Mouse (Mus musculus): ENCODE measurements around the gene Gm49358. TPM values are rescaled to one million over a fixed set of nuclear protein-coding genes. Genes with fewer than 3 reads are reported as not detected.
A peak's percentile ranks its signal among the peaks of the same experiment; 100 is the strongest.

The Gm49358 gene
- not detected in 2 replicates for polyA plus RNA-seq (2012; rRNA removed)

DNA sequence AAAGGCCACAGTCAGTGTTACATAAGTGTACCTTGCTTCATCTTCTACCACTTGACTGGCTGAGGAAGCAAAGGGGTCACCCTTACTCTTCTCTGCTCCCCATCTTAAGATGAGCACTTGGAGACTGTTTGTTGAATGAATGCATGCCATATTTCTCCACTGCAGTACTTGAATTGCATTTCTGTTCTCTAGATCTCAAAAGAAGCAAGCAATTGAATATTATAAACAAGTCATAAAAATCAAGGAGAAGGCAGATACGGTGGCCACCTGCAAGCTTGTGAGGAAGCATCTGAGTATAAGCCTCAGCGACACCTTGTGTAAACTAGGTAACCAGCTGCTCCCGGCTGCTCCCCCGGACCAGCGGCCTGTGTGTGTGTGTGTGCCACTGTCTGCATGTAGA lies at the start of gene Gm49358:
Gene Gm49358 (plus strand): TSS at position 301 of the 400 bp plus-strand sequence.
- Histone ChIP-seq H3K4me3 (replicated peaks; ENCODE audit: extremely low read depth, low read depth, low read length) (no peak within 1 kb of the TSS), H3K4me1 (ENCODE audit: control insufficient read depth, insufficient read depth, low read length) (no peaks in the 10 kb centered on the region)
- no peak for TF ChIP-seq CTCF (IDR thresholded peaks at IDR 0.05; ENCODE audit: insufficient read depth, low read length)
- no peak for TF ChIP-seq POLR2A (IDR thresholded peaks at IDR 0.05; ENCODE audit: borderline replicate concordance, extremely low read depth, low read depth, low read length)
- 83% methylated on average over 5 of the region's 5 CpGs for WGBS
- DNase-seq: no peak

- peak; percentile 70; the same call in 1 of the 2 replicates for TF ChIP-seq POLR2A (IDR thresholded peaks at IDR 0.05; ENCODE audit: borderline replicate concordance, extremely low read depth, low read depth, low read length)
- no peak for TF ChIP-seq CTCF (IDR thresholded peaks at IDR 0.05; ENCODE audit: insufficient read depth, low read length)
- DNase-seq: peak; percentile 52
- WGBS: 5% methylated on average over 12 of the region's 12 CpGs
- Histone ChIP-seq H3K4me1 (ENCODE audit: control insufficient read depth, insufficient read depth, low read length) (no peaks in the 10 kb centered on the region), H3K4me3 (replicated peaks; ENCODE audit: extremely low read depth, low read depth, low read length) (peak overlapping the region; percentile 51)
Measured at GRCm38 (mm10) chr10:86727548-86727980, 36.2 kb upstream of the Gm49358 start.

GRCm38 (mm10) chr10:86728176-86728575 lies 35.6 kb upstream of the Gm49358 start:
- no peak for TF ChIP-seq POLR2A (IDR thresholded peaks at IDR 0.05; ENCODE audit: borderline replicate concordance, extremely low read depth, low read depth, low read length)
- no peak for TF ChIP-seq CTCF (IDR thresholded peaks at IDR 0.05; ENCODE audit: insufficient read depth, low read length)
- Histone ChIP-seq H3K4me3 (replicated peaks; ENCODE audit: extremely low read depth, low read depth, low read length) (no peak overlapping the region), H3K4me1 (ENCODE audit: control insufficient read depth, insufficient read depth, low read length) (no peaks in the 10 kb centered on the region)
- no peak for DNase-seq
- WGBS: 82% methylated on average over 3 of the region's 3 CpGs

GRCm38 (mm10) chr10:86730823-86731499 lies 32.8 kb upstream of the Gm49358 start:
- Histone ChIP-seq H3K4me3 (replicated peaks; ENCODE audit: extremely low read depth, low read depth, low read length) (peak overlapping the region; percentile 69), H3K4me1 (ENCODE audit: control insufficient read depth, insufficient read depth, low read length) (no peaks in the 10 kb centered on the region)
- DNase-seq: peak; percentile 88
- TF ChIP-seq CTCF (IDR thresholded peaks at IDR 0.05; ENCODE audit: insufficient read depth, low read length) (peak; percentile 68), POLR2A (IDR thresholded peaks at IDR 0.05; ENCODE audit: borderline replicate concordance, extremely low read depth, low read depth, low read length) (no peak)
- WGBS: 5% methylated on average over 22 of the region's 22 CpGs

GRCm38 (mm10) chr10:86731500-86731863 lies 32.3 kb upstream of the Gm49358 start:
- WGBS: 15% methylated on average over 2 of the region's 2 CpGs
- no peak for DNase-seq
- no peaks in the 10 kb centered on the region for H3K4me1 ChIP-seq (ENCODE audit: control insufficient read depth, insufficient read depth, low read length)
- H3K4me3 ChIP-seq (replicated peaks; ENCODE audit: extremely low read depth, low read depth, low read length): no peak overlapping the region
- TF ChIP-seq CTCF (IDR thresholded peaks at IDR 0.05; ENCODE audit: insufficient read depth, low read length) (no peak), POLR2A (IDR thresholded peaks at IDR 0.05; ENCODE audit: borderline replicate concordance, extremely low read depth, low read depth, low read length) (no peak)

GRCm38 (mm10) chr10:86735036-86735435 lies 28.7 kb upstream of the Gm49358 start:
- WGBS: 83% methylated on average over 4 of the region's 4 CpGs
- H3K4me3 ChIP-seq (replicated peaks; ENCODE audit: extremely low read depth, low read depth, low read length): no peak overlapping the region
- no peak for TF ChIP-seq CTCF (IDR thresholded peaks at IDR 0.05; ENCODE audit: insufficient read depth, low read length)
- no peak for TF ChIP-seq POLR2A (IDR thresholded peaks at IDR 0.05; ENCODE audit: borderline replicate concordance, extremely low read depth, low read depth, low read length)
- DNase-seq: no peak
- H3K4me1 ChIP-seq (ENCODE audit: control insufficient read depth, insufficient read depth, low read length): no peaks in the 10 kb centered on the region

GRCm38 (mm10) chr10:86742918-86743317 lies 20.9 kb upstream of the Gm49358 start:
- Histone ChIP-seq H3K4me3 (replicated peaks; ENCODE audit: extremely low read depth, low read depth, low read length) (no peak overlapping the region), H3K4me1 (ENCODE audit: control insufficient read depth, insufficient read depth, low read length) (no peaks in the 10 kb centered on the region)
- no peak for DNase-seq
- WGBS: 88% methylated on average over 2 of the region's 2 CpGs
- TF ChIP-seq POLR2A (IDR thresholded peaks at IDR 0.05; ENCODE audit: borderline replicate concordance, extremely low read depth, low read depth, low read length): no peak
- no peak for TF ChIP-seq CTCF (IDR thresholded peaks at IDR 0.05; ENCODE audit: insufficient read depth, low read length)

DNA sequence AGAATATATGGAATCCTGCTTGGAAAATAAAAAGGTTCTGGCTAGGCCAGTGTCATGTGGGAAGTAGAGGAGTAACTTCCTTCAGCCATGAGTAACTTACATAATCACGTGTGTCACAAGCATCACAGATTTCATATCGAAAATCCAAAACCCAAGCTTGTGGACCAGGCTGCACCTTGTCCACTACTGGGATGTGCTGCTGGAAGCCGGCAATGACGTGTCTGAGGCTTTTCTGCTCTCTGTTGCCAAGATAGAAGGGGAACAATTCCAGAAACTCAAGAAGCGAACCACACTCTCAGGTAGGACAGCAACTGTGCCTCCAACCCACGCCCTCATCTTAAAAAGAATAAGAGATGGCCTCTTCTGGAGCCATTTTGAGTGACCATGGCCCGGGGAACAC lies 19.5 kb upstream of the Gm49358 start:
- 86% methylated on average over 7 of the region's 7 CpGs for WGBS
- no peak for TF ChIP-seq CTCF (IDR thresholded peaks at IDR 0.05; ENCODE audit: insufficient read depth, low read length)
- no peak for TF ChIP-seq POLR2A (IDR thresholded peaks at IDR 0.05; ENCODE audit: borderline replicate concordance, extremely low read depth, low read depth, low read length)
- Histone ChIP-seq H3K4me1 (ENCODE audit: control insufficient read depth, insufficient read depth, low read length) (no peaks in the 10 kb centered on the region), H3K4me3 (replicated peaks; ENCODE audit: extremely low read depth, low read depth, low read length) (no peak overlapping the region)
- no peak for DNase-seq

GRCm38 (mm10) chr10:86755816-86756502 lies 7.8 kb upstream of the Gm49358 start:
- no peak for DNase-seq
- no peaks in the 10 kb centered on the region for H3K4me1 ChIP-seq (ENCODE audit: control insufficient read depth, insufficient read depth, low read length)
- WGBS: 78% methylated on average over 6 of the region's 6 CpGs
- no peak overlapping the region for H3K4me3 ChIP-seq (replicated peaks; ENCODE audit: extremely low read depth, low read depth, low read length)
- no peak for TF ChIP-seq POLR2A (IDR thresholded peaks at IDR 0.05; ENCODE audit: borderline replicate concordance, extremely low read depth, low read depth, low read length)

- TF ChIP-seq CTCF (IDR thresholded peaks at IDR 0.05; ENCODE audit: insufficient read depth, low read length) (no peak), POLR2A (IDR thresholded peaks at IDR 0.05; ENCODE audit: borderline replicate concordance, extremely low read depth, low read depth, low read length) (no peak)
- no peak overlapping the region for H3K4me3 ChIP-seq (replicated peaks; ENCODE audit: extremely low read depth, low read depth, low read length)
- DNase-seq: no peak
- no peaks in the 10 kb centered on the region for H3K4me1 ChIP-seq (ENCODE audit: control insufficient read depth, insufficient read depth, low read length)
- WGBS: 94% methylated on average over 1 of the region's 1 CpGs
Measured at GRCm38 (mm10) chr10:86757724-86758123, 6.0 kb upstream of the Gm49358 start.
